Mouse (Mus musculus): ENCODE data around the gene Psmb11. TPM values are rescaled to one million over a fixed set of nuclear protein-coding genes. Genes with fewer than 3 reads are reported as not detected.
A peak's percentile ranks its signal among the peaks of the same experiment; 100 is the strongest.
"Not testable (repeated sequence)": the region's sequence is repeated elsewhere in the genome, so short reads cannot be mapped to it uniquely, and the experiment has no call there.

Gene Psmb11
- total RNA-seq, 2 experiments from 2014 or later = not detected

GRCm38 (mm10) chr14:54603038-54603654, 18.1 kb upstream of the Psmb11 start:
- DNase-seq (ENCODE audit: low spot score in 2 of 2) = peak; percentile 89 to 90

- DNase-seq (ENCODE audit: low spot score in 2 of 2) = no peak
Observed at GRCm38 (mm10) chr14:54603686-54604085, 17.5 kb upstream of the Psmb11 start.

- peak; percentile 79 to 82 for DNase-seq (ENCODE audit: low spot score in 2 of 2)
Observed at GRCm38 (mm10) chr14:54605752-54606321, 15.4 kb upstream of the Psmb11 start, which contains the start of gene 4931414P19Rik. 4931414P19Rik (minus strand) TSS chr14:54605993.

DNA sequence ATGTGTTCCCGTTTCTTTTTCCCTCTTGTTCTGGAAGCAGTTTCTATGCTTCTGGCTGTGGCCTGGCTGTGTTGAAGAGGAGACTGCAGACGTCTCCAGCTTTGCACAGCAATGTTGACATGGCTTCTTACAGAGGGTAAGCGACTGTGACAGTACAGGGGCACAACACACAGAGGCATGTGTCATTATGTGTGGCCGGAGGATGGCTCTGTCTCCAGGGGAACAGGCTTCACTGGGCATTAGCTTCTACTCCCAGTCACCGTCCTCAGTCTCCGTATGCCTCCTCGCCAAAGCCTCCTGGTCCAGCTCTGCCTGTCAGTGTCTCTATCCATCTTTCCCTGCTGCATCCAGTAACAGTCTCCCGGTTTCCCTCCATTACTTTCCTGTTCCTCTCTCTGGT, 14.0 kb upstream of the Psmb11 start:
- no peak for DNase-seq (ENCODE audit: low spot score in 2 of 2)

DNA sequence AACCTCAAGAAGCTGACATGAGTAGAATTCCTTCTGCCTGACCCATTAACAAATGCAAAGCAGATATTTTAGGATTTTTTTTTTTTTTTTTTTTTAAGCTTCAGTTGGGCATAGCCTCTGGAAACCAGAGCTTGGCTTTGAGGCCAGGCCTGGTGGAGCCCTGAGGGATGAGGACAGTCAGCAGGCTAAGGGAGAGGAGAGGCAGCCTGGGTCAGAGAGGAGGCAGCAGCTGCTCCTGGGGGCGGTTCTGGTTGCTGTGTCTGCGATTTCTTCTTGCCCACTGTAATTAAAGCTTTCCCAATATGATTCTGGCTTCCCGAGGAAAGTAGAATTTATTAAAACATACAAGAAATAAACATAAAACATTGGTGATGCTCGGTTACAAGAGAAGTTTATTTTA, 12.0 kb upstream of the Psmb11 start:
- no peak for DNase-seq (ENCODE audit: low spot score in 2 of 2)

GRCm38 (mm10) chr14:54609962-54610361, 11.3 kb upstream of the Psmb11 start:
- peak in 1 of 2 experiments; percentile 34 for DNase-seq (ENCODE audit: low spot score in 2 of 2)

DNA sequence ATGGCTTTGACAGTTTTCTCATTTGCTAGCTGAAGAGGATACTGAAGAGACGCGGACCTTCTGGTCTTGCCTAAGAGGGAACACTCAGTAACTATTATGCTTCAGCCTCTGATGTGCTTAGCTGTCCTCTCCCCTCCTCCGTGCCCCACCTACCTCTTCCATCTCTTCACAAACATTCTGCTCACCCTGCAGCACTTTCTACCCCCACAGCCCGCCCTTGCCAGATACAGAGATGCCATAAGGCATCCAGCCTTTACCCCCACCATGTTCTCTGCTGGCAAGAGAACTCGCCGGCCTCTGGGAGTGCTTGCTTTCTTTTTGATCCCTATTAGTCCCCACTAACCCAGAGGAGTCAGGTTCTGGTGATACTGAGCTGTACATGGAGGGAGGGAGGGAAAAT, 10.6 kb upstream of the Psmb11 start:
- DNase-seq (ENCODE audit: low spot score in 2 of 2) = no peak

DNA sequence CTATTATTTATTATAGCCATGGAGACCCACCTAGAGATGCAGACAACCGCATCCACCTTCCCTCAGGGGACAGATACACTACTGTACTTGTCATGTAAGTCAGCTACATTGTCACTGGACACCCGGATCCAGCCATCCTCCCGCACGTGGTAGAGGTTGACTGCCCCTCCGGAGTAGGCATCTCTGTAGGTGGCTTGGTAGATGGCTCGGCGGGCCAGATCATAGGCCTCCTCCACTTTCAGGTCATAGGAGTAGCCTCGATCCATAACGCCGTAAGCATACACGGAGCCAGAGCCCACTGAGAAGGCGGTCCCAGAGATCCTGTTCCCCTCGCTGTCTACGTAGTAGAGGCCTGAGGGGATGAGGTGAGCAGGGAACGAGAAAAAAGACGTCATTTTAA, 7.1 kb upstream of the Psmb11 start:
- not testable (repeated sequence) for DNase-seq (ENCODE audit: low spot score in 2 of 2)

DNA sequence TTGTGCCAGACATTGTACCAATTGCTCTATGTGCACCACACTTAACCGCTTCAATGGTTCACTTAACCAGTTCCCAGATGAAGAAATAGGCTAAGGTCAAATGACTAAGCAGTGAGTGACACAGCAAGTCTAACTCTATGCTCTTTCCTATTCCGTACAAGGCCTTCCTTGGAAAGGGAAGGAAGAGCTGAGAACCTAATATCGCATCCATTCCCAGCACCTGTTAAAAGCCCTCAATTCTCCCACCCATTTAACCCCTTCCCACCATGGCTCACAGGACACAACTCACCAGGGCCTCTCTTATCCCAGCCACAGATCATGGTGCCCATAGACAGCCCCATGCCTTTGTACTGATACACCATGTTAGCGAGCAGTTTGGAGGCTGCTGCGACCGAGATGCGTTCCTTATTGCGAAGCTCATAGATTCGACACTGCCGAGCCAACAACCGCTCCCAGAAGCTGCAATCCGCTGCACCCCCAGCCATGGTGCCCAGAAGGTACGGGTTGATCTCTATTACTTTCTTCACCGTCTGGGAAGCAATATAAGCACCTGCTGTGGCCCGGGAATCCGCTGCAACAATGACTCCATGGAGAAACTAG, 4.9 kb upstream of the Psmb11 start:
- no peak for DNase-seq (ENCODE audit: low spot score in 2 of 2)

- DNase-seq (ENCODE audit: low spot score in 2 of 2) = peak in 1 of 2 experiments; percentile 14
Observed at GRCm38 (mm10) chr14:54617152-54617896, 3.9 kb upstream of the Psmb11 start.

DNA sequence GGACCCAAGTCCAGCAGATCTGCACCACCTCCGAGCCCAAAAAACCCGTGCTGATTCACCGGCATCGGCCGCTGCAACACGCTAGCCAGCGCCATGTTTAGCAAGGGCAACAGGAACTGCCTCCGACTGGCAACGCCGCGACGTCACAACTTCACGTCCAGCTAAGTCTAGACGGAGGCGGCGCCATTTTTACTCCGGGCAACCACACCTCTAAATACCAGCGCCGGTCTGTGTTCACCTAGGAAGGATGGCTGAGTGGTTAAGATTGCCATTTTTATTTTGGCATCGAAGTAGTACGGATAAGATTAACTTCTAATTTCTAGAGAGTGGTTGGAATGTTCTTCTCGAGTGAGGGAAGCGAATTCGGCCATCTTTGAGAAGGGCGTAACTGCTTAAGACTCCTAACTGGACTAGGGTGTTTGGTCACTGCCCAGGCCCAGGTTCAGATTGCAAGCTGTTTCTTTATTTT, 3.3 kb upstream of the Psmb11 start, which contains the start of gene Psmb5:
TSS of gene Psmb5 (minus strand) at position 126 of the 469 bp plus-strand sequence.
- peak; percentile 79 to 82 for DNase-seq (ENCODE audit: low spot score in 2 of 2)

- DNase-seq (ENCODE audit: low spot score in 2 of 2) = no peak
Observed at GRCm38 (mm10) chr14:54623334-54623733, 2.1 kb downstream of the Psmb11 start.

DNA sequence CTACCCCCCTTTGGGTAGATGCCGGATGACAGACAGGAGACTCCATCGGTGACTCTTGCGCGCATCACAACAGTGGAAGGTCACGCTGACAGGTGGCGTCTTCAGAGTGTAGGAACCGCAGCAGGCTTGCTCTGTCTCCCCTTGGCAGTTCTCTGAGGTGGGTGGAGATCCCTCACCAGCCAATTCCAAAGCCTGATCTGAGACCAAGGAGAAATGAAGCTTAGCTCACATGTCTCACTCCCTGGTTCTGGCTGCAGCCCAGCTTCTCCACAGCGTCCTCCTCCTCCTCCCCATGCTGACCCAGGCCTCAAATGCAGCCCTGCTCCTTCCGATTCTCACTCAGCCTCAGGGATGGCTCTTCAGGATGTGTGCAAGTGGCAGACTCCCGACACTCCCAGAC, 3.7 kb downstream of the Psmb11 start:
- no peak for DNase-seq (ENCODE audit: low spot score in 2 of 2)

GRCm38 (mm10) chr14:54628103-54628502, 6.9 kb downstream of the Psmb11 start:
- no peak for DNase-seq (ENCODE audit: low spot score in 2 of 2)

GRCm38 (mm10) chr14:54629797-54630196, 8.6 kb downstream of the Psmb11 start:
- DNase-seq (ENCODE audit: low spot score in 2 of 2) = no peak

GRCm38 (mm10) chr14:54630583-54631239, 9.5 kb downstream of the Psmb11 start:
- no peak for DNase-seq (ENCODE audit: low spot score in 2 of 2)

- DNase-seq (ENCODE audit: low spot score in 2 of 2) = no peak
Observed at GRCm38 (mm10) chr14:54631240-54631599, 10.0 kb downstream of the Psmb11 start.

GRCm38 (mm10) chr14:54632252-54632651, 11.0 kb downstream of the Psmb11 start:
- DNase-seq (ENCODE audit: low spot score in 2 of 2) = no peak

GRCm38 (mm10) chr14:54634182-54634581, 12.9 kb downstream of the Psmb11 start:
- no peak for DNase-seq (ENCODE audit: low spot score in 2 of 2)

DNA sequence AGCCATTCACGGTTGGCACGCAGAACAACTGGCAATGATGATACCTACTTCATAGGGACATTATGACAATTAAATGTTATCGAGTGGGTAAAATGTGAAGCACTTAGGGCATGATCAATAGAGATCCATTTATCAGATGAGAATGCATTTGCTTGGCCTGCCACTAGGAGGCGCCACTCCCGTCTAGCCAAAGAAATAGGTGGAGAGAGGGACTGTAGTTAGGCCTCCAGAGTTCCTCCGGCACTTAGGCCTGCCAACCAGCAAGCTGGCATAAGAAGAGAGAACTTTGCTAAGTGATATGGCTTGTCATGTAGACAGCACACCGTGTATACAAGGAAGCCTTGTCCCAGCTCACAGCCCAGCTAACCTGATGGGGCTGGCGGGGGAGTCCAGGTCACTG, 15.7 kb downstream of the Psmb11 start:
- DNase-seq (ENCODE audit: low spot score in 2 of 2) = peak in 1 of 2 experiments; percentile 63

- no peak for DNase-seq (ENCODE audit: low spot score in 2 of 2)
Observed at GRCm38 (mm10) chr14:54638210-54638609, 17.0 kb downstream of the Psmb11 start.

All from adrenal gland, adult 18-20 months (tissue).